Mouse (Mus musculus): ENCODE measurements around the gene Svopl. TPM values are rescaled to one million over a fixed set of nuclear protein-coding genes. Genes with fewer than 3 reads are reported as not detected.

Gene Svopl
- under 1 TPM in 1 of 2 experiments, not detected in 1; 0.12 TPM for polyA plus RNA-seq (2017; shearing (Covaris generic))

GRCm38 (mm10) chr6:38046838-38047237 lies at the start of gene Svopl:
Gene Svopl (minus strand): TSS chr6:38046996.

Other genes starting within 250 kb of the Svopl start
- 10 to 100 TPM; 23.8 to 28.1 TPM for gene Trim24, start 176.2 kb downstream of the Svopl start, polyA plus RNA-seq (2017; shearing (Covaris generic))
- gene Tmem213, start 62.3 kb upstream of the Svopl start, polyA plus RNA-seq (2017; shearing (Covaris generic)) = 1 to 10 TPM in 1 of 2 experiments, not detected in 1; 2.8 TPM
- gene Atp6v0a4, start 77.6 kb upstream of the Svopl start, polyA plus RNA-seq (2017; shearing (Covaris generic)) = under 1 TPM in 1 of 2 experiments, not detected in 1; 0.34 TPM
- 1 to 10 TPM in 1 of 2 experiments, not detected in 1; 3.8 TPM for gene D630045J12Rik, start 207.0 kb upstream of the Svopl start, polyA plus RNA-seq (2017; shearing (Covaris generic))